Mouse (Mus musculus) activated CD4-positive, CD25-positive, alpha-beta regulatory T cell (primary cell): ENCODE results near the gene Zpbp. TPM values are rescaled to one million over a fixed set of nuclear protein-coding genes. Genes with fewer than 3 reads are reported as not detected.

Experiments
- polyA plus RNA-seq, 2 experiments: library from polyadenylated mRNA; unstranded; fragments of 100-300 nt; shearing (Covaris generic); gene quantifications; one replicate each; pipeline ENCODE4 v1.2.1; 2017

Zpbp gene
- 1 to 10 TPM; 1.2 to 1.8 TPM for polyA plus RNA-seq

GRCm38 (mm10) chr11:11461635-11462560, at the start of gene Zpbp, which contains the start of gene Spata48:
Gene Zpbp (minus strand): TSS chr11:11462408.
Gene Spata48 (plus strand): TSS chr11:11462094.

Other genes starting within 250 kb of the Zpbp start
- 1 to 10 TPM; 1.2 to 3.1 TPM for gene Spata48, start 314 bp downstream of the Zpbp start, polyA plus RNA-seq
- under 1 TPM in 1 of 2 experiments, not detected in 1; 0.25 TPM for gene 4930512M02Rik, start 165.4 kb upstream of the Zpbp start, polyA plus RNA-seq
- 100 to 1,000 TPM in 1 of 2 experiments, 10 to 100 TPM in 1; 86.8 to 150 TPM for gene Ikzf1, start 222.6 kb upstream of the Zpbp start, polyA plus RNA-seq